Mouse (Mus musculus): ENCODE measurements at regions not wholly inside any gene's neighbourhood (a gene's known extent, or its start where the extent isn't known, plus 50 kb on each side); places are given as distances from the start of the nearest gene placed in this dataset.
A peak's percentile ranks its signal among the peaks of the same experiment; 100 is the strongest.
"Not testable (repeated sequence)": the region's sequence is repeated elsewhere in the genome, so short reads cannot be mapped to it uniquely, and the experiment has no call there.

GRCm38 (mm10) chr3:97509134-97509661 is 87.4 kb upstream of the Olfr1402 start:
- ATAC-seq (replicated peaks; ENCODE audit: poor library complexity): not testable (repeated sequence)

- no peak for ATAC-seq (replicated peaks; ENCODE audit: poor library complexity)
These were observed 85.4 kb upstream of the Olfr1402 start for GRCm38 (mm10) chr3:97507209-97507608.

GRCm38 (mm10) chr3:97491904-97492303 is 70.1 kb upstream of the Olfr1402 start:
- peak; percentile 85 for ATAC-seq (replicated peaks; ENCODE audit: poor library complexity)

- ATAC-seq (replicated peaks; ENCODE audit: poor library complexity): no peak
These were observed 69.4 kb upstream of the Olfr1402 start for GRCm38 (mm10) chr3:97491208-97491607.

- ATAC-seq (replicated peaks; ENCODE audit: poor library complexity): no peak
These were observed 67.5 kb upstream of the Olfr1402 start for GRCm38 (mm10) chr3:97489336-97489735.

Measured in megakaryocyte progenitor cell, adult 5-6 weeks (primary cell).